Mouse (Mus musculus) hindbrain, embryonic 11.5 days (tissue): Measurements from ENCODE around the gene Klhl41. TPM values are rescaled to one million over a fixed set of nuclear protein-coding genes. Genes with fewer than 3 reads are reported as not detected.
"Not testable (repeated sequence)": the region's sequence is repeated elsewhere in the genome, so short reads cannot be mapped to it uniquely, and the experiment has no call there.

Source experiments
- ATAC-seq: fragments of 200-750 bp; cut with Nextera tagmentation; 2 replicates; pipeline ENCODE4 v1.8.0; 2017; ENCODE audit warnings: mild to moderate bottlenecking, moderate TSS enrichment, moderate library complexity; ENCODE audit not compliant: low FRiP score
- DNase-seq: peaks from one replicate; pipeline ENCODE4 v3.0.0-alpha.2; 2015; ENCODE audit warnings: low spot score
- H3K27ac ChIP-seq: fragments of 300-500 bp; sonication (generic); 2 replicates; pipeline ENCODE4 v1.5.1; 2014; ENCODE audit warnings: mild to moderate bottlenecking, low read depth, low read length
- H3K27me3 ChIP-seq: fragments of 300-500 bp; sonication (generic); 2 replicates; pipeline ENCODE4 v1.6.1; 2014; ENCODE audit warnings: mild to moderate bottlenecking, low read length, moderate library complexity, mixed read lengths; ENCODE audit not compliant: control insufficient read depth, insufficient read depth
- H3K36me3 ChIP-seq: fragments of 300-500 bp; sonication (generic); 2 replicates; pipeline ENCODE4 v1.6.1; 2014; ENCODE audit warnings: mild to moderate bottlenecking, low read length, moderate library complexity, mixed read lengths; ENCODE audit not compliant: control insufficient read depth, insufficient read depth
- H3K4me1 ChIP-seq: fragments of 300-500 bp; sonication (generic); replicated peaks from 2 replicates; pipeline ENCODE4 v1.6.1; 2014; ENCODE audit warnings: low read length, mixed read lengths; ENCODE audit not compliant: control insufficient read depth, insufficient read depth
- H3K4me2 ChIP-seq: fragments of 300-500 bp; sonication (generic); replicated peaks from 2 replicates; pipeline ENCODE4 v1.6.1; 2014; ENCODE audit warnings: mild to moderate bottlenecking, low read depth, low read length
- H3K4me3 ChIP-seq: fragments of 300-500 bp; sonication (generic); 2 replicates; pipeline ENCODE4 v1.5.1; 2014; ENCODE audit warnings: low read depth, low read length
- H3K9ac ChIP-seq: fragments of 300-500 bp; sonication (generic); 2 replicates; pipeline ENCODE4 v1.6.1; 2014; ENCODE audit warnings: low read depth, low read length
- H3K9me3 ChIP-seq: fragments of 300-500 bp; sonication (generic); 2 replicates; pipeline ENCODE4 v1.6.1; 2016; ENCODE audit warnings: low read length; ENCODE audit not compliant: control insufficient read depth
- WGBS: fragments of 180-500 bp; shearing (Covaris S2); extraction: QIAGEN DNeasy Blood & Tissue Kit; methylation state at CpG from one replicate; pipeline ENCODE4 v1.1.7; 2014; 5-methylcytosine and 5-hydroxymethylcytosine counted together
- polyA plus RNA-seq: library from polyadenylated mRNA; unstranded; fragments of >200 nt; fragmentation: Nextera tagmentation; extraction: Ambion mirVana; gene quantifications from 2 replicates; pipeline ENCODE4 v1.2.1, GENCODE M21; 2014

The Klhl41 gene
- polyA plus RNA-seq, result 0.82 and 2.0 TPM in 2 replicates

DNA sequence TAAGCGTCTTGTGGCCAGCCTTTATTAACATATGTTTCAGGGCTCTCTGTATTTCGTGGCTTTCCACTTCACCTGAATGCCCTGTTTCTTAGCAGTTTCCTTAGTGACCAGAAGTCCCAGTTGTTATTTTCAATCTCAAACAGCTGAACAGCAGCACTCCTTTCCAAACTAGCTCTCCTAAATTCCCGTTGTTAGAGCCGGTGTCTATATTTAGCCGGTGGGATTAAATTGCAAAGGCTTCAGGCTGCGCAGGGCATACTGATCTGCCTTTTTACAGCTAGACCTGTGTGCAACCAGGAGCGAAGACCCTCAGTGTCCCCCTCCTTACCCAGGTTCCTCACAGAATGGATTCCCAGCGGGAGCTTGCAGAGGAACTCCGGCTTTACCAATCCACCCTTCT lies at the start of gene Klhl41:
Gene Klhl41 (plus strand): TSS at position 268 of the 400 bp plus-strand sequence.
- no peaks in the 10 kb centered on the region for H3K4me1 ChIP-seq
- 91% methylated on average over 9 of the region's 9 CpGs for whole genome bisulfite sequencing

DNA sequence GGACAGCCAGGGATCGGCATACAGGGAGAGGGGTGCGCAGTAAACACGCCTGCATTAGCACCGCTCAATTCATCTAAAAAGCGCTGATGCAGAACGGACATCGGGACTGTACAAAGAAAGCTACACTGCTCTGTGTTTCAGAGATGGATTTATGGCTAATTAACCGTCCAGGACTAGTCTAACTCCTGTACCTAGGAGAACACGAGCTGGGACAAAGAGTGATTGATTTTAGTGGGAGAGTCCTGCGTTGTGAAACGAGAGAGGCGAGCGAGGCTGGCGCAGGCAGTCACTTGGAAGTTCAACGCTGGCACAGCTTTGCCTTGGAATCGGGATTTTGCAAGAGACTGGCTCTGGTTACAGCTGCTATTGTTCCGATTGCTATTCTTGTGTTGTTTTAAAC lies 40.7 kb upstream of the Klhl41 start:
- ATAC-seq (no peak), DNase-seq (no peak)
- Histone ChIP-seq H3K9ac (no peak overlapping the region), H3K27me3 (no peaks in the 10 kb centered on the region), H3K4me3 (no peak overlapping the region), H3K4me2 (no peak overlapping the region), H3K27ac (no peak overlapping the region), H3K9me3 (no peaks in the 10 kb centered on the region), H3K4me1 (no peaks in the 10 kb centered on the region), H3K36me3 (no peaks in the 10 kb centered on the region)
- 78% methylated on average over 17 of the region's 17 CpGs for WGBS

More for the DNA sequence above, at the start of gene Klhl41:
- H3K27me3 ChIP-seq, result no peaks in the 10 kb centered on the region
- DNase-seq (no peak), ATAC-seq (no peak)
- H3K36me3 ChIP-seq, result no peaks in the 10 kb centered on the region
- no peaks in the 10 kb centered on the region for H3K9me3 ChIP-seq
- H3K27ac ChIP-seq, result no peak within 1 kb of the TSS
- no peak within 1 kb of the TSS for H3K4me3 ChIP-seq
- no peak within 1 kb of the TSS for H3K4me2 ChIP-seq
- no peak within 1 kb of the TSS for H3K9ac ChIP-seq

DNA sequence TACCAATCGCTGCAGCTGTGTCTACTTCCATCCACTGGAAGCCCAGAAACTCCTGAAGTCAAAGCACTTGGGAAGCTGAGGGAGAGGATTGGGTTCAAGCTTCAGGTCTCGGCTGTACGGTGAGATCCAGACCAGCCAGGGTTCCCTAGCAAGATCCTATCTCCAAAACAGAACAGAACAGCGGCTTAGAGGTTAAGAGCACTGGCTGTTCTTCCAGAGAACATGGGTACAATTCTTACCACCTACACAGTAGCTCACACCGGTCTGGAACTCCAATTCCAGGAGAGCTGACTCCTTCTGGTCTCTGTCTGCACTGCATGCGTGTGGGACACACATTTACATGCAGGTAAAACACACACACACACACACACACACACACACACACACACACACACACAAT lies 40.0 kb upstream of the Klhl41 start:
- Histone ChIP-seq H3K4me3 (no peak overlapping the region), H3K4me1 (no peaks in the 10 kb centered on the region), H3K27ac (no peak overlapping the region), H3K9me3 (no peaks in the 10 kb centered on the region), H3K36me3 (no peaks in the 10 kb centered on the region), H3K9ac (no peak overlapping the region), H3K27me3 (no peaks in the 10 kb centered on the region), H3K4me2 (no peak overlapping the region)
- ATAC-seq, result no peak
- DNase-seq, result no peak
- WGBS, result 96% methylated on average over 6 of the region's 6 CpGs

DNA sequence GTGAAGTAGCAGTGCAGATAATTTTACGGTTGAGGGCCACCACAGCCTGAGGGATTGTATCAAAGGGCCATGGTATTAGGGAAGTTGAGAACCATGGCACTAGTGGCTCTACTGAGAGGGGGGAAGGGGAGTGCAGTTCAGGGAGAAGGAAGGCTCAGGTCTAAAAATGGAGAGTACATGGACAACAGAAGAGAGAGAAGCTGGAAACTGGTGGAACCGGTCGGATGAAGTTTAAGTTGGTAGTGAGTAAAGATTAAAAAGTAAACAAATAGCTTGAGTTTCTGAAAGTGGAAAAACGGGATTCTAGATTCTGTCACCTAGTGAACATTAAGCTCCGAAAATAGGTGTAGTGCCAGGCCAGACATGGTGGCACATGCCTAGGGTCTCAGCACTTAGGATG lies 39.1 kb upstream of the Klhl41 start:
- WGBS, result 93% methylated on average over 5 of the region's 5 CpGs
- no peak overlapping the region for H3K9ac ChIP-seq
- no peaks in the 10 kb centered on the region for H3K27me3 ChIP-seq
- H3K27ac ChIP-seq, result no peak overlapping the region
- H3K4me1 ChIP-seq, result no peaks in the 10 kb centered on the region
- no peaks in the 10 kb centered on the region for H3K9me3 ChIP-seq
- DNase-seq (no peak), ATAC-seq (no peak)
- H3K36me3 ChIP-seq, result no peaks in the 10 kb centered on the region
- H3K4me2 ChIP-seq, result no peak overlapping the region
- no peak overlapping the region for H3K4me3 ChIP-seq

DNA sequence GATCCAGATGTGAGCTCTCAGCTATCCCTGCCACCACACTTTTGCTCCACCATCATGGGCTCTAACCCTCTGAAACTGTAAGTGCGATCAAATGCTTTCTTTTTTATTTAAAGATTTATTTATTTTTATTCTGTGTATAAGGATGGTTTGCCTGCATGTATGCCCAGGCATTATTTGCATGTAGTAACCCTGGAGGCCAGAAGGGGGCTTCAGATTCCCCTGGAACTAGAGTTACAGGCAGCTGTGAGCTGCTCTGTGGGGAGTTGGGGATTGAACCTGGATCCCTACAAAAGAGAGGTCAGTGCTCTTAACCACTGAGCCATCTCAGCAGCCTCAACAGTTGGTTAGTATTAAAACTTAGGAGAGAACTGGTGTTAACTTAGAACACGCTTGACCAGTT lies 38.5 kb upstream of the Klhl41 start:
- H3K27me3 ChIP-seq, result no peaks in the 10 kb centered on the region
- H3K4me1 ChIP-seq, result no peaks in the 10 kb centered on the region
- no peaks in the 10 kb centered on the region for H3K36me3 ChIP-seq
- 86% methylated on average over 2 of the region's 2 CpGs for WGBS
- no peaks in the 10 kb centered on the region for H3K9me3 ChIP-seq
- no peak overlapping the region for H3K27ac ChIP-seq
- ATAC-seq, result no peak
- peak; percentile 37 for DNase-seq
- H3K4me2 ChIP-seq, result no peak overlapping the region
- H3K4me3 ChIP-seq, result no peak overlapping the region
- H3K9ac ChIP-seq, result no peak overlapping the region

DNA sequence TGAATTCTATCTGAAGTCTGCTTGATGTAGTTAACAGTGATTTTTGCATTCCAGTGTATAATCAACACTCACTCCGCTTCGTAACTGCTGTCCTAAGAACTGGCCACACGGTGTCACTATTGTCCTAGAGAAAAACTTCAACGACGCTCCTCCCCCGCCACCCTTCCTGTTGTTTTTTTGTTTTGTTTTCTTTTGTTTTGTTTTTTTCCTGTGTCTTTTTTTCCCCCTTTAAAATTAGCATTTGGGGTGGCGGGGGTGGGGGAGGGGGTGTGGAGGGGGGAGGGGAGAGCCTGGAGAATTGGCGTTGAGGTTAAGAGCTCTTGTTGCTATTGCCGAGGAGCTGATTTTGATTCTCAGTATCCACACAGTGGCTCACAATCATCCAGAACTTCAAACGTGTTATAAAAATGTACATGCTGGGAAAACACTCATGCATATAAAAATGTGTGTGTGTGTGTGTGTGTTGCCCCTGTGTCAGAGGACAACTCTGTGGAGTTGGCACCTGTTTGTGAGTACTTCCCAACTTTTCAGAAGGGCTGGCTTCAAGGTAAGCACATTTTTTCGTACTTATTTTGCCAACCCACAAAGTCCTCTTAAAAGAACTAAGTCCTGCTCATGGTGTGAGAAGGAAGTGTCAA lies 34.7 kb upstream of the Klhl41 start:
- 17% methylated on average over 11 of the region's 11 CpGs for WGBS
- peak; percentile 63; the same call in 1 of the 2 replicates for ATAC-seq
- H3K27ac ChIP-seq, result no peak overlapping the region

DNA sequence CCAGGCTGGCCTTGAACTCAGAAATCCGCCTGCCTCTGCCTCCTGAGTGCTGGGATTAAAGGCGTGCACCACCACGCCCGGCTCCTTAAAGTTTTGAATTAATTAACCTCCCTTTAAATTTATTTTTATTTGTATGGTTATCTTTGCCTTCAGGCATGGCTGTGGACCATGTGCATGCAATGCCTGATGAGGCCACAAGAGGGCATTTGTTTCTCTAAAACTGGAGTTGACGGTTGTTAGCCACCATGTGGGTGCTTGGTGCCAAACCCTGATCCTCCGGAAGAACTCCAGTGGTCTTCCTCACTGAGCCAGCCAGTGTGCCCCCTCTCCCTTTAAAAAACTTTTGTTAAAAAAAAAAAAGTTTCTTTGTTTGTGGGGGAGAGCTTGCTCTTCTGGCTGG lies 34.1 kb upstream of the Klhl41 start:
- WGBS, result 72% methylated on average over 6 of the region's 6 CpGs
- Histone ChIP-seq H3K9ac (no peak overlapping the region), H3K36me3 (no peaks in the 10 kb centered on the region), H3K4me1 (no peaks in the 10 kb centered on the region), H3K4me2 (no peak overlapping the region), H3K4me3 (no peak overlapping the region), H3K27ac (no peak overlapping the region), H3K27me3 (no peaks in the 10 kb centered on the region), H3K9me3 (no peaks in the 10 kb centered on the region)
- no peak for ATAC-seq
- DNase-seq, result peak; percentile 55

More for the DNA sequence above, 34.7 kb upstream of the Klhl41 start:
- no peak overlapping the region for H3K9ac ChIP-seq
- H3K4me3 ChIP-seq, result peak overlapping the region; percentile 18
- DNase-seq, result peak; percentile 79
- H3K27me3 ChIP-seq, result no peaks in the 10 kb centered on the region
- H3K4me2 ChIP-seq, result no peak overlapping the region
- no peaks in the 10 kb centered on the region for H3K9me3 ChIP-seq
- H3K4me1 ChIP-seq, result no peaks in the 10 kb centered on the region
- H3K36me3 ChIP-seq, result no peaks in the 10 kb centered on the region

DNA sequence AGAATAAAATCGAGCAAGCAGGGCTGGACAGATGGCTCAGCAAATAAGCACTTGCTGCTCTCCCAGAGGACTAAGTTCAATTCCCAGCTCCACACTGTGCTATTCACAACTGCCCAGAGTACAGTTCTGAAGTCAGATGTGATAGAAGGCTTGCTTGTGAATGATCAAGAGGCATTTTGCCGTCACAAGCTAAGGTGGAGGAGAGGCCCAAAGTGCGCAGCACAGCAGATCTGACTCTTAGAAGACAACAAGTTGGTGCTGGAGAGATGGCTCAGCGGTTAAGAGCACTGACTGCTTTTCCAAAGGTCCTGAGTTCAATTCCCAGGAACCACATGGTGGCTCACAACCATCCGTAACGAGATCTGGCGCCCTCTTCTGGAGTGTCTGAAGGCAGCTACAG lies 31.9 kb upstream of the Klhl41 start:
- not testable (repeated sequence) for DNase-seq, H3K9me3 ChIP-seq, H3K4me2 ChIP-seq, ATAC-seq, H3K36me3 ChIP-seq, H3K4me1 ChIP-seq, H3K27me3 ChIP-seq, H3K9ac ChIP-seq, H3K4me3 ChIP-seq, H3K27ac ChIP-seq
- 75% methylated on average over 7 of the region's 7 CpGs for WGBS

DNA sequence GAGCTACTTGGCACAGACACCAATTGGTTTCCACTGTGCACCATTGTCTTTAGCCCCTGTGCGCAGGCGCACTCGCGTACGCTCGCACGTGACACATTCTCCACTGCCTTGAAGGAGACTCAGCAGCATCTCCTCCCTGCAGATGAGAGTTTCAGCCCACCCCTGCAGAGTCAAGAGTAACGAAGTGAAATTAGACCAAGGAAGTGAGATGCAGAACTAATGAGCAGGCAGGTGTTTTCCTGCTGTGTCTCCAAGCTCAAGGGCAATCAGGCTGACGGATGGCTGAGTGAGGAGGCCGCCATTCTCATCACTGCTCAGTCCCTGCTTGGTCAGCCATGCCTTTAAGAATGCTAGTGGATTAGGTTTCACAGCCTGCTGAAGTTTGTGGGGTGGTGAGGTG lies 29.8 kb upstream of the Klhl41 start:
- Histone ChIP-seq H3K4me3 (no peak overlapping the region), H3K27me3 (no peaks in the 10 kb centered on the region), H3K9ac (no peak overlapping the region), H3K4me1 (no peaks in the 10 kb centered on the region), H3K9me3 (no peaks in the 10 kb centered on the region), H3K27ac (no peak overlapping the region), H3K36me3 (no peaks in the 10 kb centered on the region), H3K4me2 (no peak overlapping the region)
- WGBS, result 71% methylated on average over 10 of the region's 10 CpGs
- ATAC-seq (no peak), DNase-seq (no peak)
